Mouse (Mus musculus): Measurements from ENCODE around the gene Grin2c.

The Grin2c gene

DNA sequence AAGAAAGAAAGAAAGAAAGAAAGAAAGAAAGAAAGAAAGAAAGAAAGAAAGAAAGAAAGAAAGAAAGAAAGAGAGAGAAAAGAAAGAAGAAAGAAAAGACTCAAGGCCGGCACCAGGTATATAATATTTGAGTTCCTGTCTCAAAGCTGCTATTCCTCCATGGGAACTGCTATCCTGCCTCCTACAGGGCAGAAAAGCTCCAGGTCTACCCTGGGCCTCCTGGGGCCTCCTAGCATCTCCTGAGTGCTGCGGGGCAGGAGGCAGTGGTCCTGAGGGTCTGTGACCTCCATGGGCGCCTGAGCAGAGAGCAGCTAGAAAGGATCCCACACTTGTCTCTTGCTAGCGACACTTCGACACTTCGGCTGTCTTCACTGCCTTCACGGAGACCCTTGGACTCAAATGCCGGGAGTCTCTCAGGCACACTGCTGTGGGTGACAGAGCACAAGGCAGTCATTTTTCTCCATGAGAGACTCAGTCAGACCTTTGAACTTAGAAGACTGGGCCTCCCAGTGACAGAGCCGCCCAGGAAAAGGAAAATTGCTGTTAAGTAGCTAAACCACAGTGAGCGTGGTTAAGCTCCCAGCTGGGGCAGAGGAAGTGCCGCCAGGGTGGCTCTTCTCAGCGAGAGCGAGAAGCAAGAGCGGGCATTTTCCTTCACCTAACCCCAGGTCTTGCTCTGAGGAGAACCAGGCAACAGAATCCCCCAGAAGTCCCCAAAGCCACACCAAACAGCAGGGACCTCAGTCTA is 35.7 kb downstream of the Grin2c start:
- DNase-seq (ENCODE audit: low spot score), result no peak

DNA sequence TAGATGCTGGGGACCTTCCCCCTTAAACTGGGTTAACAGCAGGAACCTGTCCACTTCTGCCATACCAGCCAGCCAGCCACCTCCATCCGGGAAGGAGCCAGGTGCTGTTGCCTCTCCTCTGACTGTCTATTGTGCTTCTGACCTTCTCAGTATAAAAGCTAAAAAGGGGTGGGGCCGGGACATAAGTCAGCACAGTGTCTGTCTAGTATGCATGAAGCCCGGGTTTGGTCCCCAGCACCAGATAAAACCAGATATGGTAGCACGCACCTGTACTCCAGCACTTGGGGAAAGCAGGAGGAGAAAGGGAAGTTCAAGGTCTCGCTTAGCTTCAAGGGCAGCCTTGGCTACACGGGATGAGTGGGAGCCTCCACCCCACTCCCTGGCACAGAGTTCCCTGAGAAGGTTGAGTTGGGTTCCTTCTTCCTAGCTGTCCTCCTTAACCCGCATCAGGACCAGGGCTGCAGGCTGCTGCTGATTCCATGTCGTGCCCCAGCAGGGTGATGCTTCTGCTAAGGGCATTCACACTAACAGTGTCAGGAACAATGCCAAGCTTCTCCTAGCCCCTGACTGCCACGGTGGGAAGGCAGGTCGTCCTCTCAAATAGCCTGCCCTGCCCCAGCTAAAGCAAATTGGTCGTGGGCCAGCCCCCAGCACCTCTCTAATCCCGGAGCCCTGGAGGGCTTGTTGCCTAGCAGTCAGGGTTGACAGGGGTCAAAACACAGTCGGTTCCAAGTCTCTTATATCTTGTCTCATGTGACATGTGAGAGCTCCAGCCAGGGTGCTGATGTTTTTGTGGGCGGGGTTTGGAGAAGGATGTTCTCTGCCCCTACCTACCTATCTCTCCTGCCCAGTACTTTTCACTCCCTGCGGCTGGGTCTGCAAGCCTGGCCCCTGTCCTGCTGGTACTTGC is 37.8 kb downstream of the Grin2c start:
- no peak for DNase-seq (ENCODE audit: low spot score)

DNA sequence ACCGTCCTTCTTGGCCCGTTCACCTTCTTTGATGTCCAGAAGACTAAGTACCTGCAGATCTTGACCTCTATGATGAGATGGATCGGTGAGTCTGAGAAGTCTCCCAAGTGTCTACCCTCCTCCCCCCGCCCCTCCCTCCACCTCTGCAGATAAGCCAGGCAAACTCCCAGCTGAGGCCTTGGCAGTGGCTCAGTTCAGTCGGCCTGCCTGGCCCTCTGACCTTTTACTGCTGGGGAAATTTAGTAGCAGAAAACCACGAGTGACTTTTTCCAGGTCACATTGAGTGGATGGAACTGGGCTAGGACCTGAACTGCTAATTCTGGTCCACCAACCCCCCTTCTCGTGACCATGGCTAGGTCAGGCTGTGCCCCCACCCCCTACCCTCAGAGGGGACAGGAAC is 38.6 kb downstream of the Grin2c start:
- no peak for DNase-seq (ENCODE audit: low spot score)

DNA sequence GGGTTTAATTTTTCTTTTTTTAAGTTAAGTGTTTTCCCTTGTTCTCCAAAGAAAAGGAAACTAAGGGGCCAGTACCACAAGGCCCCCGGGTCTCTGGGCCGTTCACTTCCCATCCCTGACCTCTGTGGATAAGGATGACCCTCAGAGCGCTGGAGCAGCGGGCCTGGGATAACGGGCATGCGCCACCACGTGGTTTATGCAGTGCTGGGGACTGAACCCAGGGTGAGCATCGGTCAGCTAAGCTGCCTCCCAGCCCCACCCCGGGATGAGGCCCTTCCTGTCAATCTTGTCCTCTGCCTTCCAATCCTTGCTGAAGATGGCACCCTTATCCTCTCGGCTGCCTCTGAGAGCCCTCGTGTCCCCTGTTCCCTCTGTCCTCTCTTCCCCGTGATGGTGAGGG is 39.4 kb downstream of the Grin2c start:
- DNase-seq (ENCODE audit: low spot score), result no peak

DNA sequence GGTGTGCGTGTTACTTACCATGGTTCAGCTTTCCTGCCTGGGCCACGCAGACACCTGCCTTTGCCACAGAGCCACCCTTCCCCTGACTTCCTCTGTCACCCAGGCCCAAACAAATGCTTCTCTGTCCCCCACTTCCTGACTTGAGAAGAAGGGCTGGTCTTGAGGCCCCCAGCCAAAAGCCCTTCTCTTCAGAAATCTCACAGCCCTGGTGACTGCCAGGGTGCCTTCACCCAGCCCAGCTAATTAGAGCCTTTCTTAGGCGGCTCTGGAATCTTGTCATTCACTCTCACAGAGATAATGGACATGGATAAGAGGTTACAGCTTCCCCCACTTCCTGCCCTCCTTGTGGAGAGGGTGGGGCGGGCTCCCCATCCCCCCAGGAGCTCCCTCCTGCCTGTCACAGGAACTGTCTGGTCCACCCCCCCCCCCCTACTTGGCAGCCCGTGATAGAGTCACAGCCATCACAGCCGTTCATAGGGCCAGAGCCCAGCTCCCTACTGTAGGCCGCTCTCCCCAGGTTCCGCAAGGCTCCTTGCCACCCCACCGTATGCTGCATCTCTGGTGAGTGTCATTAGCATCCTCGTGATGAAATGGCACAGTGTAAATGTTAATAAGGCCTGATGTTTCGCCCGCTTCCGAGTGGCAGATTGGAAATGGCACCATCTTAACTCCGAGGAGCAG is 40.1 kb downstream of the Grin2c start:
- DNase-seq (ENCODE audit: low spot score), result no peak

DNA sequence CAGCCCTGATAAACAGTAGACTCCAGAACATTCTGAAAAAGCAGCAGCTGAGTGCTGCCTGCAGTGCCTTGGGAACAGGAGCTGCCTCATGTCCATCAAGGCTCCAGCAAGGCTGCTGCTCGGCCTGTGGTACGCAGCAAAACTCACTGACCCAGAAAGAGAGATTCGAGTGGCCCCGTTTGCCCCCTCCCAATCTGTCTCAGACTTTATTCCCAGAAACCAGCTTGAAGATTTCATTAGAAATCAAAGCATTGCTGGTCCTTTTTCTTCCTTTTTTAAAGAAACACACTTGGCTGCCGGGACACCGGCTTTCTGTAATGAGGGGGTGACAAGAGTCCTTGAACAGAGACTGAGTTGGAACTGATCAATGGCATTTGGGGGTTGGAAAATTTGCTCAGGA is 41.7 kb downstream of the Grin2c start:
- no peak for DNase-seq (ENCODE audit: low spot score)

DNA sequence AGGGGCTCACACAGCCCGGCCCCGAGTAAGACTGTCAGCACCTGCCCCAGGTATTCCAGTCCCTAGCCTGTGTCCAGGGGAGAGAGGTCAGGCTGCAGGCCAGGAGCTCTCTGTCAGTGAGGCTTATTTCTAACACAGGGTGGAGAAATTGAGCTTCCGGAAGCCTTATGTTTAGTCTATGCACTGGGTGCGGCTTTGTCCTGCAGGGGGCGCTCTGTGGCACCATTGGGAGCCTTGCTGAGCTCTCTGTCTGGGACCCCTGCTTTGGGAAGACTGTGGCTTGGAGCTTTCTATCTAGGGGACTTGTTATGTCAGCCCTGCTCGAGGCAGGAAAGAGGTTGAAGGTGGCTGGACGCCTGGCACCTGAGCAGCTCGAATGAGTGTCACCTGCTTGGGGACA is 42.2 kb downstream of the Grin2c start:
- peak; percentile 80 for DNase-seq (ENCODE audit: low spot score)

DNA sequence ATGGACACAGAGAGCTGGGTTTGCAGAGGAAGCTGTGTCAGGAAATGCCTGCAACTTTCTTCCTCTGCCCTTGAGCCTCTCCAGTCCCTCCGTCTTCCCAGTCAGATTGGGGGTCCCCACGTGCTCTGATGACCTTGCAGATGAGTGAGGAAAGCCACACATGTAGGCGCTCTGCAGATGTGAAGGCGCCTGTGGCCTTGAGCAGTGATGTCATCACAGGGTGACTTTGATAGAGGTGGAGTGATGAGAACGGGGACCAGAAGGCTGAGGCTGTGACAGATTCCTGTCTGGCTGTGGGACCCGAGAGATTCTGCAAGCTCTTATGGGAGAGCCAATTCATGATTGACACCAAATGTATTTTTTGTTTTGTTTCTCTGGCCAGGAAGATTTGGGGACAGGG is 43.2 kb downstream of the Grin2c start:
- DNase-seq (ENCODE audit: low spot score), result no peak

DNA sequence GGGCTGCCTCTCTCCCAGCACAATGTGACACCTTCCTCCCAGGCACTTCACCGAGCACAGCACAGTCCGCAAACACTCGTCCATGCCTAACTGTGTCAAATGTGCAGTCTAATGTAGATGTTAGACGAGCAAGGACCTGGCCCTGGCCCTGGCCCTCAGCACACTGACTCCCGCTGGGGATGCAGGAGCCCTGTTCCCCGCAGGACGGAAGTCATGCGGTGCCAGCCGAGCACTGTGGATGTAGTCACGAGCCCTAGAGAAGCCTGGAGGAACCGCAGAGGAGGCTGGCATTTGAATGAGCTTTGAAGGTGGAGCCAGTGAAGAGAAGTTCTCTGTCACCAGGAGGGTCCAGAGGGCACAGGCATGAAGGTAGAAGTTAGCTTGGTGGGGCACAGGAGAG is 43.6 kb downstream of the Grin2c start:
- no peak for DNase-seq (ENCODE audit: low spot score)

DNA sequence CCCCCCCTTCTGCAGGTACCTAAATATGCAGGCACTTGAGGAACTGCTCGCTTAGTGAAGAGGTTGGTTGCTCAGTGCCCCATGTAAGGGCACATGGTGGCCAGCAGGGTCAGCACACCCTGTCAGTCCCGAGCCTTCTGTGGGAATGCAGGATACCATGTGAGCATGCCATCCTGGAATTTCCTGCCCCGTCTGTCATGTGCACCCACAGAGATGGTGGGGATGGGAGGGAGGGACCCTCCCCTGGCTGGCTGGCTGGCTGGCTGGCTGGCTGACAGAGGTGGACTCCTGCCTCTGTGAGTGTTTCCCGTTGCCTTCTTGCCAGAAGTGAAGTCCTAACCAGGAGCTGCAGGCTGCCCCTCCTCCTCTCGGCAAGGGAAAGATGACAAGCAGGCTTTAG is 44.5 kb downstream of the Grin2c start:
- DNase-seq (ENCODE audit: low spot score), result no peak

DNA sequence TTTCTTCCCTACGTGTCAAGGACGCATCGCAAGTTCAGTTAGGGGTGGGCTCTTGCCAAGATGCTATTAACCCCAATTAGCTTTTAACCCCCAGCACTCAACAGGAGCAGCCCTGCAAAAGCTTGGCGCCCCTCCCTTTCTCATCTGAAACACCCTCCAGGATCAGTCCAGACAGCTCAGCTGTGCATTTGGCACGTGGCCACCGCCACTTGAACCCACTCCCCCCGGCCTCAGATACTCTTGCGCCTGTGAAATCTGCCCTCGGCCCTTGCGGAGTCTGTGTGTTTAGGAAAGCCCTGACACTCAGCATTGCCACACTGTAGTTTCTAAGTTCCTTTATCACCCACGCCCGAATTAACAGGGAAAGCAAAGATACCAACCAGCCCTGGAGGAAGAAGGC is 45.0 kb downstream of the Grin2c start:
- DNase-seq (ENCODE audit: low spot score), result no peak

DNA sequence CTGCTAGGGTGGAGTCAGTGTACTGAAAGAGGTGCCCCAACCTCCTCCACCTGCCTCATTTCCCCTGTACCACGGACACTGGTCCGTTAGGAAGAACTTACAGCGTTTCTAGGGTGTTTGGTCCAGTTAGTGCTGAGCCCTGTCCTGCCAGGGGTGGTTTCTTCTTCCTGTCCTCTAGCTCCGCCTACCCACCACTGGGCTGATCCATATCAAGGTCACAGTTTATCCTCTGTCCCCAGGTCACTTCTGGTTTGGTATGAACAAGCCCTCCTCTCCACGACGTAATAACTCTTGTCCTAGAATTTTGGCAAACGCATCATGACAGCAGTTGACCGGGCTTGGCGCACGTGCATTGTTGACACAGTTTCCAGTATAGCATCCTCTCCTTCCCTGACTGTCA is 47.4 kb downstream of the Grin2c start:
- DNase-seq (ENCODE audit: low spot score), result no peak

DNA sequence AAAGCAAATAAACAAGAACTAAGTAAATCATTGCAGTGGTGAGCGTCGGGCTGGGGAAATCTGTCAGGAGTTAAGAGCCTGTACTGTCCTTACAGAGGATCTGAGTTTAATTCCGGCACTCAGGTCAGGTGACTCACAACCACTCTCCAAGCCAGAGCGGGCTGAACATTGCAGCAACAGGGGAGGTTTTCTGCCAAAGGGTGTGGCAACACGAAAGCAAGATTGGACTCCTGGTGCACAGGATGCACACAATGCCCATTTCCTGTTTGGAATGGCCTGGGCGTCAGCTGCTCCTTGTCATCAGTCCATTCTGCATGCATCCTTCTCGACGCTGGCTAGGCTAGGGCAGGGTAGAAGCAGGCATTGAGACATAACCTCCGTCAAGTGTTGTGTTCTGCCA is 47.8 kb downstream of the Grin2c start:
- no peak for DNase-seq (ENCODE audit: low spot score)

DNA sequence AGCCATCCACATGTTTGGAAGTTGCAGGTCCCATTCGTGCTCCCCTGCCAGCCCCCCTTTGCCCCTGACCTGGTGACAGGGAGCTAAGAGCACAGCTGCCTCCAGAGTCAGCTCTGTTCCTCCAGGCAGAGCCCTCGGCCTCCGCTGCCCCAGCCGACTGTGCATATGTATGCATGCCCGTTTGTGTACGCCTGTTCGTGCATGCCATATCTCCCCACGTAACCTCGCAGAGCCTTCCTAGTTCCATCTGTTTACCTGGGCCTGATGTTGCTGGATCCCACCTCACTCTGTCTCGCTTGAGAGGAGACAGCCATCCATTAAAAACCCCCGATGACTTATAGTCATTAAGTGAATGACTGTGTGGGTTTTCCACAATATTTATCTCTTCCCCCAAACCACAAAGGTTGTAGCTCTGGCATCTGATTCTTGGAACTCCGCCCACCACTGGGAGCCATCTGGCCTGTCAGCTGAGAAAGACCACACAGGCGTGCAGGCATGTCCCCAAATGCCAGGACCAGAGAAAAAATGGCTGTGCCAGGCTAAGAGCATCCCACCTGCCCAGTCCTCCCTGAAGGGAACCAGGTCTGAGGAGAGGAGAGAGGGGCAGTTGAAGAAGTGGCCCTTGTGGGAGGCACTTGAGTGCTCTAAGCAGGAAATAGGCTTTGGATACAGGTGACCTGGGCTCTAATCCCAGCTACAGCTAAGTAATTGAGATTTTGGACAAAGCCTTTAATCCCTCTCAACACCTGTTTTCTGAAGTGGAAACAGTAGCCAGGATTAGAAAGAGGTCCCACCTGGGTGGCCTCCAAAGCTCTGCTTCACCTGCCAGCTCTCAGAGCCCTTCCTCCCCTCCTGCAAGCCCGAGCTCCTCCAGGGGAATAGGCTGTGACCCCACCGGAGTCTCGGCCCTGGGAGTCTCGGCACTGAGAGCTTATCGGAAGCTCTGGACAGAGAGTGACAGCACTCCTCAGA is 49.3 kb downstream of the Grin2c start:
- no peak for DNase-seq (ENCODE audit: low spot score)

DNA sequence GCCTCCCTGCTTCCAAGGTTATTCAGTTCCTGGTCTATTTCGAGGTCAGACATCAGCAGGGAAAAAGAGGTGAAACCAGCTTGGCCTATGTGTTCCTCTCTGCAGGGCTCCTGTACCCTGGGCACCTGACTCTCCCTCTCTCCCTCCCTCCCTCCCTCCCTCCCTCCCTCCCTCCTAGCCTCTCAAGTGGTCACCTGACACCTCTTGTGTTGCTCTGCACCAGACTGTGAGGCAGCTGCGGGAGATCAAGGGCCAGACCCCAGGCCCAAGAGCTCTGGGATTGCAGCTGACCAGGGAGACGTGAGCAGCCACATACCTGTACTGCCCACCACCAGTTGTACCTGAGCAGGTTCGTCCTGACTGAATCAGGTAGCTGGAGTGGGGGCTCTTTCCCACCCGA is 51.9 kb downstream of the Grin2c start:
- no peak for DNase-seq (ENCODE audit: low spot score)

DNA sequence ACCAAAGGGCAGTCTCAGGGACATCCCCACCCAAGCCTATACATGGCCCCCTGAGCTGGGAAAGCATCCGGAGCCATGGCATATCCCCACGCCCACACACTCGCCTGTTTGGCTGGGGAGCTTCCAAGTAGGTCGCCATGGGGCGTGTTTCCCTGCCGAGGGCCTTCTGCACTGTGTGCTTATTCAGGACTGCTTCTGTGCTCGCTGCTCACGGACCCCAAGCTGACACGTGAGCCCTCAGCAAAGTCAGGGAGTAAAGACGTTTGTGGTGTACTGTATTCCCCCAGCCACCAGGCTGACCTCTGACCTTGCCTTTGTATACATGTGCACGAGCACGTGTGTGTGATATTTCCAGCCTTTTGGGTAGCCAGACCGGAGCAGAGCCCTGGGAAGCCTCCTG is 54.9 kb downstream of the Grin2c start:
- DNase-seq (ENCODE audit: low spot score), result no peak

DNA sequence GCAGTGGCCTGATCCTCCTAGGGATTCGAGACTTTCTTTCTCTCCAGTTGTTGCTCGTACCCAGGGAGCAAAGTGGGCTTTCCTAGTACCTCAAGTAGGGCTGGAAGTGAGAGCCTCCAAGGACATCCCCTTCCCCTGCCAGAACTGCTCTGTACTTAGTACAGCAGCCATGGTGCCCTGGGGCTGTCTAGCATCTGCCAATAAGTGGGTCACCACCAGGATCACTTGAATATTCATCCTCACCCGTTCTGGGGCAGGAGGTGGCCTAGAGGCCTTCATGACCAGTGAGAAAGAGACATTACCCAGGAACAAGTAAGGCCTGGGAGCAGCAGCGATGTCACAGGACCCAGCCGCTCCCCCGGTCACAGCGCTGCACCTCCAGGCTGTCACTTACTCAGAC is 57.1 kb downstream of the Grin2c start:
- DNase-seq (ENCODE audit: low spot score), result no peak

DNA sequence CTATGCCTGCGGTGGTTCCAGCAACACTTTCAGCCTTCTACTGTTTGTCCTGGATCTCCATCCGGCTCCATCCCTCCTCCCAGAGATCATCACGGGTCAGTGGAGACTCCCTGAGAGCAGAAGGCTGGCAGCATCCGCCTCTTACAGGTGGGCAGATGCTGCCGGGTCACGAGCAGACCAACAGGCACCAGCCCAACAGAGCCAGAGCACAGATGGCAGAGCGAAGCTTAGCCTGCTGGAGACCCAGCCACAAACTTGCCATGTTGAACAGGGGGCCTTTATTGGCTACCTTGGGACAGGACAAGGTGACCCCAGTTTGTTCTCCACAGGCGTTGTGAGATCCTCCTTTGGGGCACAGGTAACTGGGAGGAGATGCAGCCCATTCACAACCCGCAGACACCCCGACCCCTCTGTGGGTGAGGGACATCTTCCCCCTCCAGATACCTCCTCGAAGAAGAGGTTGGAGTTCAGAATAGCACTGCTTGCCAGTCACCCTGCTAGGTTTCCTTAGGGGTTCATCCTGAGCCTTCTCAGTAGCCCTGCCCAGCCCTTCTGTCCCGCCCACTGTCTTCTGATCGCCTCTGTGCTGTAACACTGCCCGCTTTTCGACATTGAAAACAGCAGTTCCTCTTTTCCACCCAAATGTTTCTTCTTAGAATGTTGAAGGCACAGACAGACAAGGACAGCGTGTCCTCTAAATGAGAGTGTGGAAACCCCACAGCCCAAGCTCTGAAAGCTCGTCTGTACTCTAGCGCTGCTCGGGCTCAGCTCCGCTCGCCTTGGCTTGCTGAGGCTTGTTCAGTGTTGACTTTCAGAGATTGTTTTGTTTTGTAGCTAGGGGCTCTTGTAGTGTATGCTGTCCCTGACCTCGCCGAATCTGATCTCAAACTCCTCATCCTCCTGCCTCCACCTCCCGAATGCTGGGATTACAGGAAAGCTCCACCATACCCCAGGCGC is 58.0 kb downstream of the Grin2c start:
- DNase-seq (ENCODE audit: low spot score), result no peak

DNA sequence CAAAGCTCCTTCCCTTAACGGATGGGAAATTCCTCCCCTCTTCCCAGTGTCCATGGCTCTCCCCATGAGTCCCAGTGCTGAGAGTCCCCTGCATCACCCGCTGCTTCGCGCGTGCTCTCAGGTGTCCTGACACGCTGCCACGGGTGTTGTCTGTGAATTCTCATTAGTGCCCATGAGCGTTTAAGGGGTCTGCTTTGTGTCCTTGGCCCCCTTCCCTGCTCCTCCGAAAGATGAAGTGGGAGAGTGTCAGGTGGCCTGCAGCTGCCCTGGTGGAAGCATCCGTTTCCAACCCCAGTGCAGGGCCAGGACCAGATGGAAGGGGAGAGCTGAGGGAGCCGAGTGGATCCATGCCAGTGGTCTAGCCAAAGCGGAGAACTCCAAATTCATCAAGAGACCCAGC is 58.9 kb downstream of the Grin2c start:
- DNase-seq (ENCODE audit: low spot score), result no peak

DNA sequence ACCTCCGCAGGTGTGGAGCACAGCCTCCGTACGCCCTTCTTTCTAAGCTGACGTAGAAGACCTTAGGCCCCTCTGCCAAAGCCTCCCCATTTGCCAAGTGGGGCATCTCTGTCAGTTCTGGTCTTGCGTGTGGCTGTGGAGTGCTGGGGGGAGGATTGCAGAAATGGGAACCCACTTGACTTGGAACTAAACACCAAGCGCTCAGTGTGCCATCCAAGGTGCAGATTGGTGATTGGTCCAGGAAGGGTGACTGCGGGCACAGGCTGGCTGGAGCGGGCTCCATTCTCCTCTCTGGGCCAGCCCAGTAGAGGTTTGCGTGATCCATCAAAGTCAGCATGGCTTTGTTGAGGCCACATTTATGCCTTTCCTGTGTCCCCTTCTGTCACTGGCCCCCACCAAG is 64.3 kb downstream of the Grin2c start:
- no peak for DNase-seq (ENCODE audit: low spot score)

DNA sequence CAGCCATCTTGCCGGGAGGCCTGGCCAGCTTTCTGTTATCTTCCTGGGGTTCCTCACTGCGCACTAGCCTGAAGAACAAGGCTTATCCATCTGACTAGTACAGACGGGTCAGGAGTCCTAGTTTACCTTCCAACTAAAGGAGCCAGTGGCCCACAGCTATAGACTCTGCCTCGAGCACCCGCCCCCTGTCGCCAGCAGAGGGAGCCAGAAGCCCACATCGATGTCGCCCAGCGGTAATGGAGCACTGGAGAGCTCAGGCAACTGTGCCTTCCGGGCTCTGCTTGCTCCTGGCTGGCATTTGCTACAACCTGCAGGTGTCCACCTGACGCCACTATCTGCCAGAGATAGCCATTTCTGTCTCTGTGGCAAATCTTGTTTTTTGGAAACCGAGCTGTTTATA is 64.7 kb downstream of the Grin2c start:
- DNase-seq (ENCODE audit: low spot score), result peak; percentile 89
